ENCODE assay signal across 8 mouse cellular contexts in genomic region chrX:20162322-20162711, GRCm38 (mm10).
A peak's percentile ranks its signal among the peaks of the same experiment; 100 is the strongest.
DNase-seq lines count a peak whose midpoint lies in the region; ATAC-seq lines count a peak whose summit lies in the region.

No protein-coding gene starts in this region.

- no peak overlapping the region for H3K9ac ChIP-seq in forebrain, embryonic 11.5 days (ENCODE audit: low read length)
- H3K9ac ChIP-seq in intestine, embryonic 16.5 days (ENCODE audit: low read depth, low read length) = no peak overlapping the region

- no peaks in the 10 kb centered on the region for H3K4me1 ChIP-seq in forebrain, embryonic 11.5 days (replicated peaks; ENCODE audit: control insufficient read depth, insufficient read depth, low read length)
- no peaks in the 10 kb centered on the region for H3K4me1 ChIP-seq in intestine, embryonic 16.5 days (ENCODE audit: control insufficient read depth, insufficient read depth, low read length)

- no peaks in the 10 kb centered on the region for H3K36me3 ChIP-seq in forebrain, embryonic 11.5 days (ENCODE audit: control insufficient read depth, insufficient read depth, low read length)
- no peaks in the 10 kb centered on the region for H3K36me3 ChIP-seq in intestine, embryonic 16.5 days (ENCODE audit: control insufficient read depth, insufficient read depth, low read length)

- no peaks in the 10 kb centered on the region for H3K9me3 ChIP-seq in forebrain, embryonic 11.5 days (ENCODE audit: control insufficient read depth, low read length)
- H3K9me3 ChIP-seq in intestine, embryonic 16.5 days (ENCODE audit: control insufficient read depth, low read length) = no peaks in the 10 kb centered on the region

- H3K4me3 ChIP-seq in forebrain, embryonic 11.5 days (ENCODE audit: low read depth, low read length) = no peak overlapping the region
- H3K4me3 ChIP-seq in intestine, embryonic 16.5 days (ENCODE audit: low read length) = no peak overlapping the region

- peak; percentile 61; the same call in 1 of the 2 replicates for ATAC-seq in forebrain, embryonic 11.5 days (replicated peaks; ENCODE audit: low FRiP score)
- ATAC-seq in intestine, embryonic 16.5 days = peak; percentile 46; the same call in 1 of the 2 replicates

- 16% methylated on average over 4 of the region's 4 CpGs for WGBS in forebrain, embryonic 11.5 days
- 10% methylated on average over 4 of the region's 4 CpGs for WGBS in intestine, embryonic 16.5 days

- H3K4me2 ChIP-seq in forebrain, embryonic 11.5 days (ENCODE audit: low read depth, low read length, severe bottlenecking) = no peak overlapping the region
- H3K4me2 ChIP-seq in intestine, embryonic 16.5 days (ENCODE audit: low read depth, low read length) = no peak overlapping the region

- no peaks in the 10 kb centered on the region for H3K27me3 ChIP-seq in forebrain, embryonic 11.5 days (ENCODE audit: control insufficient read depth, insufficient read depth, low read length)
- H3K27me3 ChIP-seq in intestine, embryonic 16.5 days (replicated peaks; ENCODE audit: control insufficient read depth, insufficient read depth, low read length) = no peaks in the 10 kb centered on the region

- no peak overlapping the region for H3K27ac ChIP-seq in forebrain, embryonic 11.5 days (ENCODE audit: low read depth, low read length)
- H3K27ac ChIP-seq in intestine, embryonic 16.5 days (ENCODE audit: low read length) = no peak overlapping the region

- DNase-seq in spleen, adult 18-20 months = peak; percentile 7 to 11
- DNase-seq in spleen, adult 12 weeks (ENCODE audit: low spot score) = no peak
- DNase-seq in adrenal gland, postnatal 36 days = peak; percentile 29 to 42
- DNase-seq in forebrain, embryonic 11.5 days (ENCODE audit: low spot score) = peak; percentile 63
- peak; percentile 60 to 74 for DNase-seq in lung, adult 18-20 months
- DNase-seq in retina, embryonic 14.5 days (ENCODE audit: low spot score) = peak; percentile 61
- no peak for DNase-seq in natural killer cell, adult 2 months (ENCODE audit: low spot score in 2 of 2)

Comparison
In these comparisons a context has a peak if more than half of its experiments do, and no peak if none do; other contexts are left out.
1. DNase-seq: peak in spleen, adult 18-20 months (2 of 2), adrenal gland, postnatal 36 days (2 of 2), forebrain, embryonic 11.5 days (single experiment), lung, adult 18-20 months (2 of 2) and retina, embryonic 14.5 days (single experiment); none in spleen, adult 12 weeks (single experiment) and natural killer cell, adult 2 months (0 of 2).